Mouse (Mus musculus): ENCODE measurements around the gene Acaca. TPM values are rescaled to one million over a fixed set of nuclear protein-coding genes. Genes with fewer than 3 reads are reported as not detected.

Acaca gene
- total RNA-seq, 2 experiments from 2014 or later: 7.1 to 26.4 TPM

GRCm38 (mm10) chr11:84197607-84198402 is 68.3 kb downstream of the Acaca start:
- ATAC-seq (replicated peaks; ENCODE audit: low FRiP score, poor library complexity, severe bottlenecking): no peak

- no peak for ATAC-seq (replicated peaks; ENCODE audit: low FRiP score, poor library complexity, severe bottlenecking)
Measured at GRCm38 (mm10) chr11:84205776-84206175, 76.3 kb downstream of the Acaca start.

- ATAC-seq (replicated peaks; ENCODE audit: low FRiP score, poor library complexity, severe bottlenecking): no peak
Measured at GRCm38 (mm10) chr11:84210876-84211275, 81.4 kb downstream of the Acaca start.

GRCm38 (mm10) chr11:84218951-84219350 is 89.5 kb downstream of the Acaca start:
- no peak for ATAC-seq (replicated peaks; ENCODE audit: low FRiP score, poor library complexity, severe bottlenecking)

GRCm38 (mm10) chr11:84243562-84243961 is 114.1 kb downstream of the Acaca start:
- ATAC-seq (replicated peaks; ENCODE audit: low FRiP score, poor library complexity, severe bottlenecking): 0 out of 2 replicates have a peak, but pooled peaks have one; percentile 74

- no peak for ATAC-seq (replicated peaks; ENCODE audit: low FRiP score, poor library complexity, severe bottlenecking)
Measured at GRCm38 (mm10) chr11:84247370-84247769, 117.9 kb downstream of the Acaca start.

- no peak for ATAC-seq (replicated peaks; ENCODE audit: low FRiP score, poor library complexity, severe bottlenecking)
Measured at GRCm38 (mm10) chr11:84251170-84251569, 121.7 kb downstream of the Acaca start.

GRCm38 (mm10) chr11:84252425-84252824 is 123.0 kb downstream of the Acaca start:
- ATAC-seq (replicated peaks; ENCODE audit: low FRiP score, poor library complexity, severe bottlenecking): no peak

- ATAC-seq (replicated peaks; ENCODE audit: low FRiP score, poor library complexity, severe bottlenecking): no peak
Measured at GRCm38 (mm10) chr11:84255879-84256278, 126.4 kb downstream of the Acaca start.

- ATAC-seq (replicated peaks; ENCODE audit: low FRiP score, poor library complexity, severe bottlenecking): no peak
Measured at GRCm38 (mm10) chr11:84258053-84258710, 128.7 kb downstream of the Acaca start.

GRCm38 (mm10) chr11:84264490-84264889 is 135.0 kb downstream of the Acaca start:
- no peak for ATAC-seq (replicated peaks; ENCODE audit: low FRiP score, poor library complexity, severe bottlenecking)

GRCm38 (mm10) chr11:84268068-84268467 is 138.6 kb downstream of the Acaca start:
- no peak for ATAC-seq (replicated peaks; ENCODE audit: low FRiP score, poor library complexity, severe bottlenecking)

GRCm38 (mm10) chr11:84270511-84270910 is 141.0 kb downstream of the Acaca start:
- ATAC-seq (replicated peaks; ENCODE audit: low FRiP score, poor library complexity, severe bottlenecking): no peak

GRCm38 (mm10) chr11:84271948-84272347 is 142.5 kb downstream of the Acaca start:
- no peak for ATAC-seq (replicated peaks; ENCODE audit: low FRiP score, poor library complexity, severe bottlenecking)

GRCm38 (mm10) chr11:84272574-84272973 is 143.1 kb downstream of the Acaca start:
- no peak for ATAC-seq (replicated peaks; ENCODE audit: low FRiP score, poor library complexity, severe bottlenecking)

GRCm38 (mm10) chr11:84276979-84277378 is 147.5 kb downstream of the Acaca start:
- no peak for ATAC-seq (replicated peaks; ENCODE audit: low FRiP score, poor library complexity, severe bottlenecking)

GRCm38 (mm10) chr11:84281280-84281679 is 151.8 kb downstream of the Acaca start:
- ATAC-seq (replicated peaks; ENCODE audit: low FRiP score, poor library complexity, severe bottlenecking): no peak

GRCm38 (mm10) chr11:84282944-84283703 is 153.7 kb downstream of the Acaca start:
- no peak for ATAC-seq (replicated peaks; ENCODE audit: low FRiP score, poor library complexity, severe bottlenecking)

GRCm38 (mm10) chr11:84290781-84291180 is 161.3 kb downstream of the Acaca start:
- ATAC-seq (replicated peaks; ENCODE audit: low FRiP score, poor library complexity, severe bottlenecking): no peak

GRCm38 (mm10) chr11:84292532-84292931 is 163.1 kb downstream of the Acaca start:
- ATAC-seq (replicated peaks; ENCODE audit: low FRiP score, poor library complexity, severe bottlenecking): no peak

Measured in erythroblast, adult 5-6 weeks (primary cell).